Mouse (Mus musculus): ENCODE measurements at regions not wholly inside any gene's neighbourhood (a gene's known extent, or its start where the extent isn't known, plus 50 kb on each side); places are given as distances from the start of the nearest gene placed in this dataset.
"Not testable (repeated sequence)": the region's sequence is repeated elsewhere in the genome, so short reads cannot be mapped to it uniquely, and the experiment has no call there.

- DNase-seq (ENCODE audit: low spot score in 2 of 2): peak; percentile 100
Observed at GRCm38 (mm10) chr8:20122067-20122925, 219.1 kb downstream of the Gm31371 start.

- DNase-seq (ENCODE audit: low spot score in 2 of 2): not testable (repeated sequence)
Observed at GRCm38 (mm10) chr8:20123545-20123944, 220.4 kb downstream of the Gm31371 start.

GRCm38 (mm10) chr8:20135626-20136025, 227.4 kb downstream of the Gm15319 start:
- not testable (repeated sequence) for DNase-seq (ENCODE audit: low spot score in 2 of 2)

GRCm38 (mm10) chr8:20145436-20145835, 217.6 kb downstream of the Gm15319 start:
- not testable (repeated sequence) for DNase-seq (ENCODE audit: low spot score in 2 of 2)

GRCm38 (mm10) chr8:20151317-20152047, 211.5 kb downstream of the Gm15319 start:
- not testable (repeated sequence) for DNase-seq (ENCODE audit: low spot score in 2 of 2)

GRCm38 (mm10) chr8:20154091-20154490, 208.9 kb downstream of the Gm15319 start:
- not testable (repeated sequence) for DNase-seq (ENCODE audit: low spot score in 2 of 2)
